Mouse (Mus musculus): ENCODE measurements around the gene Krt79.

- TF ChIP-seq ZNF384 (IDR thresholded peaks at IDR 0.05; ENCODE audit: low read depth, low read length): no peak
- no peak for TF ChIP-seq HCFC1 (IDR thresholded peaks at IDR 0.05; ENCODE audit: borderline replicate concordance, insufficient read depth, low read length)
- TF ChIP-seq MAFK (IDR thresholded peaks at IDR 0.05; ENCODE audit: insufficient read depth, low read depth, low read length): no peak
Observed at GRCm38 (mm10) chr15:101938600-101939308, 1.4 kb downstream of the Krt79 start.

All from ES-E14 (cell line).